In genomic region chr14:29130511-29130910, GRCm38 (mm10) we compare ENCODE assay signal across 16 mouse cellular contexts.
DNase-seq lines count a peak whose midpoint lies in the region; ATAC-seq and TF ChIP-seq lines count a peak whose summit lies in the region.
"Had no signal": no experiment of that assay in that cellular context is flagged by ENCODE, and none has a peak within 500 bp of the region (broad histone marks: within the 10 kb centered on the region; RNA-seq: fewer than 3 reads in every experiment).

No protein-coding gene starts in this region.

- TF ChIP-seq POLR2A in brain, embryonic 14.5 days (IDR thresholded peaks at IDR 0.05; ENCODE audit: borderline replicate concordance, extremely low read depth, insufficient read depth, insufficient read length, poor library complexity, severe bottlenecking): no peak

- H3K9me3 ChIP-seq in forebrain, embryonic 14.5 days (replicated peaks; ENCODE audit: control insufficient read depth, low read length): no peaks in the 10 kb centered on the region
- H3K9me3 ChIP-seq in forebrain, embryonic 12.5 days: no peaks in the 10 kb centered on the region
- H3K9me3 ChIP-seq: embryonic facial prominence, embryonic 13.5 days had no signal

- ATAC-seq in forebrain, embryonic 14.5 days: no peak; the same call in 1 of the 2 replicates
- no peak for ATAC-seq in forebrain, embryonic 12.5 days (ENCODE audit: low FRiP score)
- ATAC-seq: forebrain, postnatal 0 days had no signal

- no peaks in the 10 kb centered on the region for H3K36me3 ChIP-seq in forebrain, embryonic 14.5 days (ENCODE audit: control insufficient read depth, insufficient read depth, low read length)
- no peaks in the 10 kb centered on the region for H3K36me3 ChIP-seq in forebrain, embryonic 12.5 days (replicated peaks)
- H3K36me3 ChIP-seq: embryonic facial prominence, embryonic 13.5 days had no signal

- H3K4me2 ChIP-seq in forebrain, embryonic 14.5 days (ENCODE audit: low read length): no peak overlapping the region
- no peak overlapping the region for H3K4me2 ChIP-seq in forebrain, embryonic 12.5 days
- H3K4me2 ChIP-seq: embryonic facial prominence, embryonic 13.5 days had no signal

- intact Hi-C loops in heart, postnatal 25 days (cut with DNase I): no loop called here

- no peaks in the 10 kb centered on the region for H3K4me1 ChIP-seq in forebrain, embryonic 14.5 days (ENCODE audit: control insufficient read depth, insufficient read depth, low read length)
- no peaks in the 10 kb centered on the region for H3K4me1 ChIP-seq in forebrain, embryonic 12.5 days

- no peak overlapping the region for H3K9ac ChIP-seq in forebrain, embryonic 14.5 days (ENCODE audit: low read length)
- H3K9ac ChIP-seq in forebrain, embryonic 12.5 days: no peak overlapping the region
- H3K9ac ChIP-seq: embryonic facial prominence, embryonic 13.5 days; forebrain, postnatal 0 days had no signal

- H3K27ac ChIP-seq in forebrain, embryonic 14.5 days (ENCODE audit: low read depth, low read length): no peak overlapping the region
- no peak overlapping the region for H3K27ac ChIP-seq in forebrain, embryonic 12.5 days
- H3K27ac ChIP-seq: embryonic facial prominence, embryonic 13.5 days had no signal

- H3K27me3 ChIP-seq in forebrain, embryonic 14.5 days (replicated peaks; ENCODE audit: control insufficient read depth, insufficient read depth, low read length): no peaks in the 10 kb centered on the region
- H3K27me3 ChIP-seq in forebrain, embryonic 12.5 days: no peaks in the 10 kb centered on the region
- H3K27me3 ChIP-seq: embryonic facial prominence, embryonic 13.5 days had no signal

- H3K4me3 ChIP-seq in forebrain, embryonic 14.5 days (ENCODE audit: low read depth, low read length): no peak overlapping the region
- H3K4me3 ChIP-seq in forebrain, embryonic 12.5 days (replicated peaks): no peak overlapping the region
- H3K4me3 ChIP-seq: embryonic facial prominence, embryonic 13.5 days had no signal

- no peak for TF ChIP-seq CTCF in brain, embryonic 14.5 days (IDR thresholded peaks at IDR 0.05; ENCODE audit: borderline replicate concordance, extremely low read depth, insufficient read depth, insufficient read length)

- peak; percentile 68 for DNase-seq in forebrain, embryonic 14.5 days (ENCODE audit: low spot score)
- DNase-seq in heart, adult 11 months: peak; percentile 9
- DNase-seq in heart, postnatal 25 days (ENCODE audit: low spot score): no peak
- DNase-seq in brain, adult 2 months (ENCODE audit: low read depth, low spot score): peak; percentile 20
- peak; percentile 70 for DNase-seq in brain, embryonic 14.5 days (ENCODE audit: low read depth)
- no peak for DNase-seq in ovary, adult 18-20 months (ENCODE audit: low spot score)
- DNase-seq: adrenal gland, adult 2 months; adrenal gland, postnatal 10 days; adrenal gland, postnatal 25 days; cerebellum, adult 11 months; cerebellum, adult 2 months; cerebellum, adult 9-10 months; cerebellum, postnatal 25 days; forebrain, postnatal 0 days had no signal

Comparison
In these comparisons a context has a peak if more than half of its experiments do, and no peak if none do; other contexts are left out.
1. DNase-seq: peak in forebrain, embryonic 14.5 days (single experiment), heart, adult 11 months (single experiment), brain, adult 2 months (single experiment) and brain, embryonic 14.5 days (single experiment); none in heart, postnatal 25 days (single experiment) and ovary, adult 18-20 months (single experiment).